Mouse (Mus musculus) liver, embryonic 15.5 days (tissue): Measurements from ENCODE around the gene Pigw. TPM values are rescaled to one million over a fixed set of nuclear protein-coding genes. Genes with fewer than 3 reads are reported as not detected.

Experiments
- ATAC-seq: fragments of 200-750 bp; cut with Nextera tagmentation; 2 replicates; pipeline ENCODE4 v1.8.0; 2017; ENCODE audit warnings: moderate number of reproducible peaks, mild to moderate bottlenecking, moderate library complexity; ENCODE audit not compliant: insufficient read depth
- H3K27ac ChIP-seq: fragments of 300-500 bp; sonication (generic); replicated peaks from 2 replicates; pipeline ENCODE4 v1.5.1; 2015; ENCODE audit warnings: mild to moderate bottlenecking, inconsistent platforms
- H3K27me3 ChIP-seq: fragments of 300-500 bp; sonication (generic); 2 replicates; pipeline ENCODE4 v1.6.1; 2015; ENCODE audit warnings: mild to moderate bottlenecking, inconsistent platforms
- H3K36me3 ChIP-seq: fragments of 300-500 bp; sonication (generic); replicated peaks from 2 replicates; pipeline ENCODE4 v1.6.1; 2015; ENCODE audit warnings: moderate library complexity, mild to moderate bottlenecking, inconsistent platforms
- H3K4me1 ChIP-seq: fragments of 300-500 bp; sonication (generic); replicated peaks from 2 replicates; pipeline ENCODE4 v1.6.1; 2015; ENCODE audit warnings: inconsistent platforms
- H3K4me2 ChIP-seq: fragments of 300-500 bp; sonication (generic); 2 replicates; pipeline ENCODE4 v1.6.1; 2015; ENCODE audit warnings: moderate library complexity, mild to moderate bottlenecking, inconsistent platforms
- H3K4me3 ChIP-seq: fragments of 300-500 bp; sonication (generic); replicated peaks from 2 replicates; pipeline ENCODE4 v1.5.1; 2015; ENCODE audit warnings: mild to moderate bottlenecking, inconsistent platforms
- H3K9ac ChIP-seq: fragments of 300-500 bp; sonication (generic); 2 replicates; pipeline ENCODE4 v1.6.1; 2015; ENCODE audit warnings: moderate library complexity, mild to moderate bottlenecking, inconsistent platforms
- H3K9me3 ChIP-seq: fragments of 300-500 bp; sonication (generic); replicated peaks from 2 replicates; pipeline ENCODE4 v1.6.1; 2016; ENCODE audit warnings: inconsistent platforms
- WGBS: fragments of 180-500 bp; shearing (Covaris S2); methylation state at CpG from one replicate; pipeline ENCODE4 v1.1.7; 2015; ENCODE audit warnings: mixed read lengths; ENCODE audit not compliant: insufficient replicate concordance; 5-methylcytosine and 5-hydroxymethylcytosine counted together
- polyA plus RNA-seq: library from polyadenylated mRNA; unstranded; fragments of >200 nt; fragmentation: Nextera tagmentation; extraction: Ambion mirVana; gene quantifications from 2 replicates; pipeline ENCODE4 v1.2.1, GENCODE M21; 2015

Pigw gene
- polyA plus RNA-seq, 1 experiment from 2014 or later: 1.2 TPM

GRCm38 (mm10) chr11:84904597-84905144 is 24.6 kb upstream of the Pigw start:
- Histone ChIP-seq H3K4me1 (no peaks in the 10 kb centered on the region), H3K9me3 (no peaks in the 10 kb centered on the region), H3K4me2 (no peak overlapping the region), H3K4me3 (no peak overlapping the region), H3K9ac (no peak overlapping the region), H3K36me3 (peaks cover 93% of the 10 kb centered on the region), H3K27ac (no peak overlapping the region), H3K27me3 (no peaks in the 10 kb centered on the region)
- 73% methylated on average over 9 of the region's 9 CpGs for WGBS
- ATAC-seq: no peak

DNA sequence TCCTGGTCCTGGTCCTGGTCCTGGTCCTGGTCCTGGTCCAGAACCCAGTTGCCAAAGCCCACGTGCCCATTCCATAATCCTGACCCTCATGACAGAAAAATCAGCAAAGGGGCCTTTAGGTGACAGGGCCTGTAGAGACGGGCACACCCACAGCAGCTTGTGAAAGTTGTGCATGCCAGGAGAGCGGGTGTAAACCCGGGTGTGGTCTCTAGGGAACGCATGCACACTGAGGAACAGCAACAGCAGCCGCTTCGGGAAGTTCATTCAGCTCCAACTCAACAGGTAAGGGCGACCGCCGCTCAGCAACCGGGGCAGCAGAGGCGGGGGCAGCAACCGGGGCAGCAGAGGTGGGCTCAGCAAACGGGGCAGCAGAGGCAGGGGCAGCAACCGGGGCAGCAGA is 13.0 kb upstream of the Pigw start:
- no peak overlapping the region for H3K4me3 ChIP-seq
- no peak overlapping the region for H3K9ac ChIP-seq
- H3K27ac ChIP-seq: no peak overlapping the region
- 84% methylated on average over 15 of the region's 15 CpGs for WGBS
- peaks cover 71% of the 10 kb centered on the region for H3K36me3 ChIP-seq
- H3K27me3 ChIP-seq: no peaks in the 10 kb centered on the region
- H3K4me2 ChIP-seq: no peak overlapping the region
- ATAC-seq: no peak
- H3K9me3 ChIP-seq: no peaks in the 10 kb centered on the region
- H3K4me1 ChIP-seq: no peaks in the 10 kb centered on the region

GRCm38 (mm10) chr11:84891705-84892104 is 11.6 kb upstream of the Pigw start:
- WGBS: 80% methylated on average over 7 of the region's 7 CpGs
- Histone ChIP-seq H3K9me3 (no peaks in the 10 kb centered on the region), H3K27ac (no peak overlapping the region), H3K4me2 (no peak overlapping the region), H3K27me3 (no peaks in the 10 kb centered on the region), H3K9ac (no peak overlapping the region), H3K4me3 (no peak overlapping the region), H3K4me1 (no peaks in the 10 kb centered on the region), H3K36me3 (peaks cover 71% of the 10 kb centered on the region)
- no peak for ATAC-seq

DNA sequence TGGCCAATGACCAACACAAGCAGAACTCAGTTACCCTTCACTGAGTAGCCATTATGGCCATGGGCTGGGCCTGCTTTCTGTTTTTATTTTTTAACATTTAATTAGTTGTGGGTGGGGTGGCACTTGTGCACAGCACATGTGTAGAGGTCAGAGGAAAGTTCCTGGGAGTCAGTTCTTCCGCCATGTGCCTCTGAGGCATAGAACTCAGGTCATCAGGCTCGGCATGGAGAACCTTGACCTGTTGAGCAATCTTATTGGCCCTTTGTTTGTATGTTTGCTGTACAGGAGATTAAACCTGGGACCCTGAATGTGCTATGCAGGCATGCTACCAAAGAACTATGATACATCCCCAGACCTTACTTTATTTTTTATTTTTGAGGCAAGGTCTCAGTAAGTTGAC is 9.4 kb upstream of the Pigw start:
- Histone ChIP-seq H3K27me3 (no peaks in the 10 kb centered on the region), H3K9ac (no peak overlapping the region), H3K27ac (no peak overlapping the region), H3K36me3 (peaks cover 69% of the 10 kb centered on the region), H3K4me2 (no peak overlapping the region), H3K4me3 (no peak overlapping the region), H3K4me1 (no peaks in the 10 kb centered on the region), H3K9me3 (no peaks in the 10 kb centered on the region)
- 80% methylated on average over 2 of the region's 2 CpGs for WGBS
- no peak for ATAC-seq

DNA sequence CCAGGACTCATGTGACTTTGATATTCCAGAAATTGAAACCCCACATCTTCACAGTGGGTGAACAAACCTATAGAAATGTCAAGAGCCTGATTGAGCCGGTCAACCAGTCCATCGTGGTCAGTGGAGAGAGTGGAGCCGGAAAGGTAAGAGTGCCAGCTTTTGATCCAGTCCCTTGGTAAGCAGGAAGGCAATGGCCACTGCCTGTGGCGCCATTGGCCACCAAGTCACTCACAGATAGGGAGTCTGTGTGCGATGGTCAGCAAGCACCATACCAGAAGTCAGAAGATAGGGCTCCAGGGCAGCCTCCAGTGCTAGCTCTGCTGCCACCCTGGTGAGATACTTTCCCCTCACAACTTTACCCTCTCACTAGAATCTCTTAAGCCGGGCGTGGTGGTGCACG is 7.9 kb upstream of the Pigw start:
- ATAC-seq: no peak
- Histone ChIP-seq H3K9me3 (no peaks in the 10 kb centered on the region), H3K9ac (no peak overlapping the region), H3K36me3 (peaks cover 72% of the 10 kb centered on the region), H3K27ac (no peak overlapping the region), H3K4me3 (no peak overlapping the region), H3K27me3 (no peaks in the 10 kb centered on the region), H3K4me2 (no peak overlapping the region), H3K4me1 (no peaks in the 10 kb centered on the region)
- 86% methylated on average over 8 of the region's 8 CpGs for WGBS

GRCm38 (mm10) chr11:84886767-84887511 is 6.9 kb upstream of the Pigw start:
- Histone ChIP-seq H3K27ac (no peak overlapping the region), H3K4me2 (no peak overlapping the region), H3K4me3 (no peak overlapping the region), H3K4me1 (no peaks in the 10 kb centered on the region), H3K9me3 (no peaks in the 10 kb centered on the region), H3K9ac (no peak overlapping the region), H3K27me3 (no peaks in the 10 kb centered on the region), H3K36me3 (peaks cover 67% of the 10 kb centered on the region)
- no peak for ATAC-seq
- 79% methylated on average over 11 of the region's 11 CpGs for WGBS

DNA sequence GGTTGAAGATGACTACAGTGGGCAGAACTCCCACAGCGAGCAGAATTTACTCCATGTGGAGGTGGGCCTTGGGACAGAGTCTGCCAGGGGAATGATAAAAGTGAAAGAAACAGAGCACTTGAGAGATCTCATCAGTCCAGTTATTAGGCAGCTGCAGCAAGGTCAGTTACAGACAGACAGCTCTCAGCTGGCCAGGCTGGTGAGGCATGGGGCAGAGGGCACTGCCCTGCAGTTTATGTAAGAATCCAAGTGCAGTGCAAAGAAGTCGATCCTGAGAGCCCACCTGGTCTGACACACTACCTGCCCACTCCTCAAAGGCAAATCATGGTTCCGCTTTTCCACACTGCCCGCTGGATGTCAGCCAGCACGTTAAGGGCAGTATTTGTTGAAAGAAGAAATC is 6.2 kb upstream of the Pigw start:
- Histone ChIP-seq H3K4me1 (peaks cover 3% of the 10 kb centered on the region), H3K9ac (no peak overlapping the region), H3K4me2 (no peak overlapping the region), H3K27ac (no peak overlapping the region), H3K4me3 (no peak overlapping the region), H3K27me3 (no peaks in the 10 kb centered on the region), H3K36me3 (peaks cover 66% of the 10 kb centered on the region), H3K9me3 (no peaks in the 10 kb centered on the region)
- 81% methylated on average over 5 of the region's 5 CpGs for WGBS
- ATAC-seq: no peak

- Histone ChIP-seq H3K4me3 (no peak overlapping the region), H3K4me2 (no peak overlapping the region), H3K27me3 (no peaks in the 10 kb centered on the region), H3K4me1 (peaks cover 11% of the 10 kb centered on the region), H3K9me3 (no peaks in the 10 kb centered on the region), H3K36me3 (peaks cover 63% of the 10 kb centered on the region), H3K27ac (no peak overlapping the region), H3K9ac (no peak overlapping the region)
- WGBS: 79% methylated on average over 4 of the region's 4 CpGs
- no peak for ATAC-seq
Measured at GRCm38 (mm10) chr11:84885238-84885637, 5.2 kb upstream of the Pigw start.

GRCm38 (mm10) chr11:84882346-84882745 is 2.3 kb upstream of the Pigw start:
- no peaks in the 10 kb centered on the region for H3K9me3 ChIP-seq
- peaks cover 31% of the 10 kb centered on the region for H3K4me1 ChIP-seq
- H3K4me3 ChIP-seq: no peak overlapping the region
- H3K27ac ChIP-seq: no peak overlapping the region
- H3K36me3 ChIP-seq: peaks cover 40% of the 10 kb centered on the region
- no peak for ATAC-seq
- 87% methylated on average over 7 of the region's 7 CpGs for WGBS
- no peak overlapping the region for H3K9ac ChIP-seq
- no peaks in the 10 kb centered on the region for H3K27me3 ChIP-seq
- no peak overlapping the region for H3K4me2 ChIP-seq

- Histone ChIP-seq H3K27ac (peak overlapping the region; percentile 89), H3K9me3 (no peaks in the 10 kb centered on the region), H3K9ac (peak overlapping the region; percentile 90), H3K4me1 (peaks cover 35% of the 10 kb centered on the region), H3K4me2 (peak overlapping the region; percentile 100), H3K4me3 (peak overlapping the region; percentile 86), H3K27me3 (no peaks in the 10 kb centered on the region), H3K36me3 (peaks cover 32% of the 10 kb centered on the region)
- ATAC-seq: no peak
- WGBS: 48% methylated on average over 9 of the region's 9 CpGs
Measured at GRCm38 (mm10) chr11:84880971-84881370, 886 bp upstream of the Pigw start.

- Histone ChIP-seq H3K4me2 (peak overlapping the region; percentile 100), H3K36me3 (peaks cover 30% of the 10 kb centered on the region), H3K27ac (peak overlapping the region; percentile 89), H3K9me3 (no peaks in the 10 kb centered on the region), H3K27me3 (no peaks in the 10 kb centered on the region), H3K4me3 (peak overlapping the region; percentile 86), H3K9ac (peak overlapping the region; percentile 90), H3K4me1 (peaks cover 35% of the 10 kb centered on the region)
- ATAC-seq: peak; percentile 44
- 1% methylated on average over 24 of the region's 24 CpGs for WGBS
Measured at GRCm38 (mm10) chr11:84880465-84880961, 428 bp upstream of the Pigw start.
